Mouse (Mus musculus): ENCODE measurements around the gene Grb7.

- TF ChIP-seq TAL1 (conservative IDR thresholded peaks at IDR 0.05; ENCODE audit: low read depth, low read length) (no peak), CTCF (IDR thresholded peaks at IDR 0.05; ENCODE audit: low read depth, low read length) (no peak), GATA1 (IDR thresholded peaks at IDR 0.05; ENCODE audit: borderline replicate concordance, low read length) (no peak), GATA2 (IDR thresholded peaks at IDR 0.05; ENCODE audit: borderline replicate concordance, low read depth, low read length) (no peak), POLR2AphosphoS5 (IDR thresholded peaks at IDR 0.05; ENCODE audit: insufficient replicate concordance, low read depth, low read length) (no peak)
Observed at GRCm38 (mm10) chr11:98417074-98417473, 29.1 kb upstream of the Grb7 start.
